Mouse (Mus musculus): ENCODE measurements around the gene Lrrc57. TPM values are rescaled to one million over a fixed set of nuclear protein-coding genes. Genes with fewer than 3 reads are reported as not detected.

The Lrrc57 gene
- total RNA-seq (2021) (10 to 100 TPM; 14.5 to 14.9 TPM), polyA plus RNA-seq (2012; rRNA removed) (12.1 and 21.1 TPM in 2 replicates)
- long read RNA-seq, transcript Lrrc57-204 (6 exons, 1,961 nt), result major isoform, 5 of 21 reads
- long read RNA-seq, partial matches to known transcripts, result 0 of 21 reads
- long read RNA-seq, other reads (novel, unspliced or antisense), result 12 of 21 reads

DNA sequence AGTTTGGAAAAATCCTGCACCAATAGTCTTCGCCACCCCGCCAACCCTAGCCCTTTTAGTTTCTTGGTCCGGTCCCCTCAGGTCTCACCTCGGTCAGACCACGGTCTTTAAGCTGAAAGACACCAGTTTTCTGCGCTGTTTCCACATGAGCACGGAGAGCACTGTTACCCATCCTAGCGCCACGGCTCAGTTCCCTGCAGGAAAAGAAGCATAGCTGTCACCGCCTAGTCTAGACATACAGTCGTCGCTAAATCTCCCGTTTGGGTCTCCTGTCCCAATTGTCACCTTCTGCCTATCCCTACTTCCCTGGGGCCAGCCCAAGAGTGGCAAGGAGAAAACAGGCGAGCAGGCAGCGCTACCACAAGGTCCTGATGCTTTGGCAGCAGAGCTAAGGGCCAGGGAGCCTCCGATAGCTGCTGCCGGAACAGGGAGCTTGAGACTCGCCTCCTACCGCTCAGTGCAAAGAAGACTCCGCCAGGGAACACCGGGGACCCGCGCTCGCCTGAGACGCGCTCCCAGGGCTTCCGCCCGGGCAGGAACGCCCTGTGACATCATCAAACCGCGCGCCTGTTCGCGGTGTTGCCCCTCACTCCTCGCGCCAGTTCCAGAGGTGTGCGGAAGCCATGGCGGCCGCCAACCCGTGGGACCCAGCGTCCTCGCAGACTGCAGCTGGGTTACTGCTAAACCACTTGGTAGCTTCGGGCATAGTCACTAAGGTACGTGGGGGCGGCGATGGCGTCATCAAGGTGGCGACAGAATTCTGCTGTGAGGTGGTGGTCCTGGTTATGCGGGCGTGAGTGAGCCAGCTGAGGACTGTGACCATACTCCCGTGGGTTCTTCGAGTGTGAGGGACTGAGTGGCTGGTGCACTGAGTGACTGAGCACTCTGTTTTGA, at the start of gene Lrrc57, which contains the start of gene Haus2:
TSS of gene Lrrc57 (minus strand) at position 691 of the 894 bp plus-strand sequence.
TSS of gene Haus2 (plus strand) at position 554 of the 894 bp plus-strand sequence.
- WGBS, result under 1% methylated on average over 52 of the region's 52 CpGs
- peak; percentile 92 to 94 for DNase-seq
- Histone ChIP-seq H3K9ac (ENCODE audit: low read depth, low read length) (peak within 1 kb of the TSS; percentile 76), H3K36me3 (ENCODE audit: control insufficient read depth, insufficient read depth, low read length) (no peaks in the 10 kb centered on the region), H3K4me1 (ENCODE audit: control insufficient read depth, insufficient read depth, low read length) (no peaks in the 10 kb centered on the region), H3K27ac (peak within 1 kb of the TSS; percentile 95), H3K27me3 (ENCODE audit: control insufficient read depth, insufficient read depth, low read length) (no peaks in the 10 kb centered on the region), H3K79me2 (replicated peaks; ENCODE audit: control insufficient read depth, insufficient read depth, low read length) (no peaks in the 10 kb centered on the region), H3K4me3 (peak within 1 kb of the TSS; percentile 76)
- TF ChIP-seq CTCF (IDR thresholded peaks at IDR 0.05), result peak; percentile 56
- TF ChIP-seq POLR2A (IDR thresholded peaks at IDR 0.05; ENCODE audit: insufficient read depth, low read depth, low read length), result peak; percentile 90
- 0 out of 2 replicates have a peak, but pooled peaks have one; percentile 73 for TF ChIP-seq EP300 (IDR thresholded peaks at IDR 0.05; ENCODE audit: insufficient read depth, low read depth, low read length)
- intact Hi-C loops (cut with DNase I), result loop anchor here (1.0 to 5.0 kb wide), 4 partner anchors 17 to 127 kb away; partner anchors contain the start of gene Zfp106

DNA sequence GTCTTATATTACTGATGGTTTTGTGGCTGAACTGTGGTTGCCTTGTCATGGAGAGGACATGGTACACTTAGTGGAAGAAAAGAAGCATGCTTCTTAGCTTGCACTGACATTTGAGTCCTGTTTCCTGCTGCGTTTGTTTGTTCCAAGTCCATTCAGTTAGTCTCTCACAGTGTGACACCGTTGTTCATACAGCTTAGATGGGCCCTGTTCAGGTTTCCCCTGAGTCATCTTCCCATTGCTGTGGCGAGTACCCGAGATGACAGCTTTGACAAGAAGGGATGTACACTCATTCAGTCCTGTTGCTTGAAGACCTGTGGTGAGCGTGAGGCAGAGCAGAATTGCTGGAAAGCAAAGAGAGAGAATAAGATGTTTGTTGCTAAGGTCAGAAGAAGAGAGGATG, 49.2 kb upstream of the Lrrc57 start:
- Histone ChIP-seq H3K27me3 (ENCODE audit: control insufficient read depth, insufficient read depth, low read length) (no peaks in the 10 kb centered on the region), H3K79me2 (replicated peaks; ENCODE audit: control insufficient read depth, insufficient read depth, low read length) (peaks cover 2% of the 10 kb centered on the region; the same call in 1 of the 2 replicates), H3K36me3 (ENCODE audit: control insufficient read depth, insufficient read depth, low read length) (peaks cover 10% of the 10 kb centered on the region), H3K9ac (ENCODE audit: low read depth, low read length) (no peak overlapping the region), H3K4me1 (ENCODE audit: control insufficient read depth, insufficient read depth, low read length) (peaks cover 10% of the 10 kb centered on the region), H3K27ac (no peak overlapping the region), H3K4me3 (no peak overlapping the region)
- WGBS, result 58% methylated on average over 5 of the region's 5 CpGs
- TF ChIP-seq EP300 (IDR thresholded peaks at IDR 0.05; ENCODE audit: insufficient read depth, low read depth, low read length), result no peak
- intact Hi-C loops (cut with DNase I), result no loop called here
- no peak for DNase-seq

DNA sequence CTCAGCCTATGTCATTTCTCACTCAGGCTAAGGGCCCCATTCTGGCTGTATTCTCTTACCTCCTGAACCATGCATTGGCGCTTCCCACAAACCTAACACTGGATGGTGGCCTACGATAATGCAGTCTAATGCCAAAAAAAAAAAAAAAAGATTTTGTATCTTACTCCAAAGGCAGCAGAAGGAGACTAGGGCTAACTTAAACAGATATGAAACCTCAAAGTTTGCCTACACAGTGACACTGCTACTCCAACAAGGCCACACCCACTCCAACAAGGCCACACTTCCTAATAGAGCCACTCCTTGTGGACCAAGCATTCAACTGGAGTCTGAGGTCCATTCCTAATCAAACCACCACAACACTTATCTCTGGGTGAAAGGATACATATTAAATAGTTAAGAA, 47.4 kb upstream of the Lrrc57 start:
- Histone ChIP-seq H3K9ac (ENCODE audit: low read depth, low read length) (no peak overlapping the region), H3K36me3 (ENCODE audit: control insufficient read depth, insufficient read depth, low read length) (peaks cover 6% of the 10 kb centered on the region; the same call in 1 of the 2 replicates), H3K27ac (no peak overlapping the region), H3K79me2 (replicated peaks; ENCODE audit: control insufficient read depth, insufficient read depth, low read length) (peaks cover 2% of the 10 kb centered on the region; the same call in 1 of the 2 replicates), H3K4me3 (no peak overlapping the region), H3K4me1 (ENCODE audit: control insufficient read depth, insufficient read depth, low read length) (peaks cover 18% of the 10 kb centered on the region), H3K27me3 (ENCODE audit: control insufficient read depth, insufficient read depth, low read length) (no peaks in the 10 kb centered on the region)
- WGBS, result 95% methylated on average over 2 of the region's 2 CpGs
- no peak for DNase-seq
- TF ChIP-seq EP300 (IDR thresholded peaks at IDR 0.05; ENCODE audit: insufficient read depth, low read depth, low read length) (no peak), POLR2A (IDR thresholded peaks at IDR 0.05; ENCODE audit: insufficient read depth, low read depth, low read length) (no peak), CTCF (IDR thresholded peaks at IDR 0.05) (no peak)
- intact Hi-C loops (cut with DNase I), result no loop called here

DNA sequence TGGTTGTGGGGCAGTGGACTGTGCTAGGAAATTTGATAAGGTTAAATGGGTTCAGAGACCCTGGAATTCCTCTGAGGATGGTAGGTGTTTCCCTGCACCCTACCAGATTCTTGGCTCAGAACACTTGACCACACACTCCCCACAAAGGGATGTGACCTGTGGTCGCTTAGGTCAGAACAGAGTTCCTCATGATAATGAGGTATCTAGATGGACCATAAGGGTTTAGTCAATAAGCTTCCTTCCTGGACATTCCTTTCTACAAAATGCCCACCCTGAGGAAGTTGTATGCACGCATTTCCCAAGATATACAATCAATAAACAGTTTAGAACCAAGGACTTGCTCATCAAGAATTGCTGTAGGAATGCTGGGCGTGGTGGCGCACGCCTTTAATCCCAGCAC, 46.6 kb upstream of the Lrrc57 start:
- 80% methylated on average over 5 of the region's 5 CpGs for whole genome bisulfite sequencing
- TF ChIP-seq CTCF (IDR thresholded peaks at IDR 0.05), result no peak
- no peak for TF ChIP-seq POLR2A (IDR thresholded peaks at IDR 0.05; ENCODE audit: insufficient read depth, low read depth, low read length)
- no peak for TF ChIP-seq EP300 (IDR thresholded peaks at IDR 0.05; ENCODE audit: insufficient read depth, low read depth, low read length)
- H3K4me1 ChIP-seq (ENCODE audit: control insufficient read depth, insufficient read depth, low read length), result peaks cover 18% of the 10 kb centered on the region
- no peak for DNase-seq
- H3K9ac ChIP-seq (ENCODE audit: low read depth, low read length), result no peak overlapping the region
- no peaks in the 10 kb centered on the region for H3K27me3 ChIP-seq (ENCODE audit: control insufficient read depth, insufficient read depth, low read length)
- H3K4me3 ChIP-seq, result no peak overlapping the region
- H3K36me3 ChIP-seq (ENCODE audit: control insufficient read depth, insufficient read depth, low read length), result peaks cover 4% of the 10 kb centered on the region; the same call in 1 of the 2 replicates
- intact Hi-C loops (cut with DNase I), result no loop called here
- peaks cover 2% of the 10 kb centered on the region; the same call in 1 of the 2 replicates for H3K79me2 ChIP-seq (replicated peaks; ENCODE audit: control insufficient read depth, insufficient read depth, low read length)
- H3K27ac ChIP-seq, result no peak overlapping the region

DNA sequence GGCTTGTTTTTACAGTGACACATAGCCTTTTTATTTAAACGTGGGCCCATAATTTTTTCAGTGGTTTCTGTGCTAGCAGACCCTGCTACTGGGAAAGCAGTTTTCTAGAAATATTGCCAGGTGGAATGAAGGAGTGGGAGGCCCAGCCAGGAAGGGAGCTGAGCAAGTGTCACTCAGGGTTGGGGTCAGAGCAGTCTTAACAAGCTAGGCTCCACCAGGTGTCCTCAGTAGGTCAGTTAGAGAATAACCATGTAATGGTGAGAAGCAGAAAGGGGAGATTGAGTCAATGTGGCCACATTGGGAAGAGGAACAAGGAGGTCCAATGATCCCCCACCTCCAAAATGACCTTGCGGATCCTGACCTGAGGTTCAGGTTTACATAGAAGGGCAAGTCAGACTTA, 45.4 kb upstream of the Lrrc57 start:
- intact Hi-C loops (cut with DNase I), result no loop called here
- H3K79me2 ChIP-seq (replicated peaks; ENCODE audit: control insufficient read depth, insufficient read depth, low read length), result peaks cover 2% of the 10 kb centered on the region; the same call in 1 of the 2 replicates
- H3K27me3 ChIP-seq (ENCODE audit: control insufficient read depth, insufficient read depth, low read length), result no peaks in the 10 kb centered on the region
- 74% methylated on average over 2 of the region's 2 CpGs for WGBS
- H3K4me1 ChIP-seq (ENCODE audit: control insufficient read depth, insufficient read depth, low read length), result peaks cover 13% of the 10 kb centered on the region
- DNase-seq, result no peak
- no peak overlapping the region for H3K9ac ChIP-seq (ENCODE audit: low read depth, low read length)
- TF ChIP-seq EP300 (IDR thresholded peaks at IDR 0.05; ENCODE audit: insufficient read depth, low read depth, low read length) (no peak), POLR2A (IDR thresholded peaks at IDR 0.05; ENCODE audit: insufficient read depth, low read depth, low read length) (no peak), CTCF (IDR thresholded peaks at IDR 0.05) (peak; percentile 13; the same call in 1 of the 2 replicates)
- peaks cover 2% of the 10 kb centered on the region; the same call in 1 of the 2 replicates for H3K36me3 ChIP-seq (ENCODE audit: control insufficient read depth, insufficient read depth, low read length)
- no peak overlapping the region for H3K27ac ChIP-seq
- H3K4me3 ChIP-seq, result no peak overlapping the region
